Mouse (Mus musculus): ENCODE data around the gene Sh3bgrl. TPM values are rescaled to one million over a fixed set of nuclear protein-coding genes. Genes with fewer than 3 reads are reported as not detected.
A peak's percentile ranks its signal among the peaks of the same experiment; 100 is the strongest.
"Not testable (repeated sequence)": the region's sequence is repeated elsewhere in the genome, so short reads cannot be mapped to it uniquely, and the experiment has no call there.

Sh3bgrl gene
- 57.1 and 69.5 TPM in 2 replicates for polyA plus RNA-seq (2015; fragmentation: Nextera tagmentation; extraction: Ambion mirVana)

DNA sequence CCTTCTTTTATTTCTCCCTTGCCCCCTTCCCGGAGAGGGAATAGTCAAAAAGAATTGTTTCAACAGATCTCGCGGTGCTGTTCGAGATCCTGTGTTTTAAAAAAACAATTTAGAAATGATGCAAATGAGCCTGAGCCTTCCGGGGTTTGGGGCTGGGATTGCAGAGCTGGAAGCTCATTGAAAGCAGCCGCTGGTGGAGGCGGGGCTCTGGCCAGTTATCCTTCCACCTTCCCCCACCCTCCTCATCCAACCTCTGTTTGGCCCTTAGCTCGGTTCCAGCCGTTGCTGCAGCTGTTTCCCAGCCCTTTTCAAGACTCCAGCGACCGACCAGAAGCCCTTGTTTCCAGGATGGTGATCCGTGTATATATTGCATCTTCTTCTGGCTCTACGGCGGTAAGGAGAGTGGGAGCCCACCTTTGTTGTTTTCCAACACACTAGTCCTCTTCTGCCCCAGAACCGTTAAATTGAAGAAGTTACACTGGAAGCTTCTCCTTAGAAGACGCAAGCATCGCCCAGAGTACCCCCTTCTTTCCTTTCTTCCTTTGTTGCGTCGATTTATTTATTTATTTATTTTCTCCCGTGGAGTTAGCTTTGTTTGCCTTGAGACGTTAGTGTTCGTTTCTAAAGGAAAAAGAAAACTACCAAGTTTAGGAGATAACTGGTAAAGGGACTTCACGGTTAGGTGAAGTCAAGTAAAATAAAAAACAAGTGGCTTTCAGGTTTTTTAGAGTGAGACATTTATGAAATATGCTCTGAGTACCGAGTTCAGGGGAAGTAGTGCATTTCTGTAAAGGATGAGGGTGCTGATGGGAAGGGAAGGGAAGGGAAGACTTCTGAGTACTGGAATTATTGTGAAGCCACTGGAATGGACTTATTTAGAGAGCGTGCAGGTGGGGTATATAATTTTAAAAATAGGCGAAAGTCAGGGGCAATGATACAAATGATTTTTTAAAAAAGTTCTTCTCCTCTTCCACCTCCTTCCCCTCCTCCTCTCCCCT is at the start of gene Sh3bgrl:
TSS of gene Sh3bgrl (plus strand) at position 121 of the 998 bp plus-strand sequence.
- no peaks in the 10 kb centered on the region for H3K4me1 ChIP-seq (replicated peaks; ENCODE audit: insufficient read depth, low read length)
- H3K9me3 ChIP-seq (replicated peaks; ENCODE audit: low read length), result no peaks in the 10 kb centered on the region
- peak within 1 kb of the TSS; percentile 63 for H3K9ac ChIP-seq (ENCODE audit: low read depth, low read length)
- TF ChIP-seq CTCF (IDR thresholded peaks at IDR 0.05; ENCODE audit: low read depth), result no peak
- H3K36me3 ChIP-seq (ENCODE audit: insufficient read depth, low read length), result no peaks in the 10 kb centered on the region
- peak within 1 kb of the TSS; percentile 53 for H3K4me2 ChIP-seq (ENCODE audit: low read length)
- 24% methylated on average over 26 of the region's 26 CpGs for WGBS
- peak within 1 kb of the TSS; percentile 52 for H3K4me3 ChIP-seq (replicated peaks; ENCODE audit: low read depth, low read length)
- H3K27ac ChIP-seq, result peak within 1 kb of the TSS; percentile 72
- ATAC-seq (replicated peaks; ENCODE audit: low FRiP score, low read depth), result peak; percentile 98
- H3K27me3 ChIP-seq (ENCODE audit: insufficient read depth, low read length), result no peaks in the 10 kb centered on the region
- peak; percentile 93 for DNase-seq (ENCODE audit: low spot score)

DNA sequence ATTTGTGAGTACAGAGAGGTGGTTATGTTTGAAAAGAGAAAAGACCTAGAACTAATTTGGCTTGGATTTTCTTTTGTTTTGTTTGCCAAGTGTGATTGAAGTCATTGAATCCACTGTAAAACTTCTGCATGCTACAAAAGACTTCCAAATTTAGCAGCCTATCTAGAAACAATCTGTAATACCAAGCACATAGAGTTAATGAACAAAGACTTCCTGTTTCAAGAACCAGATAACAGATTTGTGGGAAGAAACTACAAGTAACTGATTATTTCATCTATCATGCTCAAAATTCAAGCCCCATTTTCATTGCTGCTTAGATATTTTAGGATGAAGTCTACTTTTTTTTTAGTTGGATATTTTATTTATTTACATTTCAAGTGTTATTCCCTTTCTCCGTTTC is 47.4 kb upstream of the Sh3bgrl start:
- Histone ChIP-seq H3K9ac (ENCODE audit: low read depth, low read length) (no peak overlapping the region), H3K4me2 (ENCODE audit: low read length) (no peak overlapping the region), H3K36me3 (ENCODE audit: insufficient read depth, low read length) (no peaks in the 10 kb centered on the region), H3K27ac (no peak overlapping the region), H3K27me3 (ENCODE audit: insufficient read depth, low read length) (no peaks in the 10 kb centered on the region), H3K4me3 (replicated peaks; ENCODE audit: low read depth, low read length) (no peak overlapping the region), H3K9me3 (replicated peaks; ENCODE audit: low read length) (no peaks in the 10 kb centered on the region), H3K4me1 (replicated peaks; ENCODE audit: insufficient read depth, low read length) (no peaks in the 10 kb centered on the region)
- TF ChIP-seq CTCF (IDR thresholded peaks at IDR 0.05; ENCODE audit: low read depth), result no peak
- WGBS, result 68% methylated on average over 1 of the region's 1 CpGs
- no peak for ATAC-seq (replicated peaks; ENCODE audit: low FRiP score, low read depth)
- DNase-seq (ENCODE audit: low spot score), result no peak

DNA sequence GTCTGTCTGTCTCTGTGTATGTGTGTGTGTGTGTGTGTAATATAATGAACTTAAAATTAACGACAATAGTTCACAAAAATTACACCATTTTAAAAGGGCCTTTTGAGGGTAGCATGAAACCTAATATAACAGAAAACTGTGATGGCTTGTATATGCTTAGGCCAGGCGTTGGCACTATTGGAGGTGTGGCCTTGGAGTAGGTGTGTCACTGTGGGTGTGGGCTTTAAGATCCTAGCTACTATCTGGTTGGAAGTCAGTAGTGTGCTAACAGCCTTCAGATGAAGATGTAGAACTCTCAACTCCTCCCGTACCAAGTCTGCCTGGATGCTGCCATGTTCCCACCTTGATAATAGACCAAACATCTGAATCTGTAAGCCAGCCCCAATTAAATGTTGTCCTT is 23.4 kb upstream of the Sh3bgrl start:
- DNase-seq (ENCODE audit: low spot score) (no peak), ATAC-seq (replicated peaks; ENCODE audit: low FRiP score, low read depth) (no peak)
- no peaks in the 10 kb centered on the region for H3K4me1 ChIP-seq (replicated peaks; ENCODE audit: insufficient read depth, low read length)
- H3K27ac ChIP-seq, result no peak overlapping the region
- no peak overlapping the region for H3K4me3 ChIP-seq (replicated peaks; ENCODE audit: low read depth, low read length)
- WGBS, result 70% methylated on average over 3 of the region's 3 CpGs
- no peak overlapping the region for H3K4me2 ChIP-seq (ENCODE audit: low read length)
- TF ChIP-seq CTCF (IDR thresholded peaks at IDR 0.05; ENCODE audit: low read depth), result no peak
- no peaks in the 10 kb centered on the region for H3K36me3 ChIP-seq (ENCODE audit: insufficient read depth, low read length)
- H3K9me3 ChIP-seq (replicated peaks; ENCODE audit: low read length), result no peaks in the 10 kb centered on the region
- H3K9ac ChIP-seq (ENCODE audit: low read depth, low read length), result no peak overlapping the region
- H3K27me3 ChIP-seq (ENCODE audit: insufficient read depth, low read length), result no peaks in the 10 kb centered on the region

DNA sequence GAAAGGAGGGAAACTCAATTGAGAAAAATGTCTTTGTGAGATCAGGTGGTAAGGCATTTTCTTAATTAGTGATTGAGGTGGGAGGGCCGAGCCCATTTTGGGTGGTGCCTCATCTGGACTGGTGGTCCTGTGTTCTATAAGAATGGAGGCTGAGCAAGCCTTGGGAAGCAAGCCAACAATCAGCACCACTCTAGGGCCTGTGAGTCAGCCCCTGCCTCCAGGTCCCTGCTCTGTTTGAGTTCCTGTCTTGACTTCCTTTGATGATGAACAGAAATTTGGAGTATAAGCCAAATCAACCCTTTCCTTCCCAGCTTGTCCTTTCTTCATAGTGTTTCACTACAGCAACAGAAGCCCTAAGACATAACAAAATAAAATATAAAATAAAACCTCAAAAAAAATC is 19.4 kb upstream of the Sh3bgrl start:
- no peaks in the 10 kb centered on the region for H3K36me3 ChIP-seq (ENCODE audit: insufficient read depth, low read length)
- no peaks in the 10 kb centered on the region for H3K4me1 ChIP-seq (replicated peaks; ENCODE audit: insufficient read depth, low read length)
- H3K4me3 ChIP-seq (replicated peaks; ENCODE audit: low read depth, low read length), result no peak overlapping the region
- H3K27me3 ChIP-seq (ENCODE audit: insufficient read depth, low read length), result no peaks in the 10 kb centered on the region
- DNase-seq (ENCODE audit: low spot score) (no peak), ATAC-seq (replicated peaks; ENCODE audit: low FRiP score, low read depth) (no peak)
- H3K27ac ChIP-seq, result no peak overlapping the region
- H3K9ac ChIP-seq (ENCODE audit: low read depth, low read length), result no peak overlapping the region
- H3K4me2 ChIP-seq (ENCODE audit: low read length), result no peak overlapping the region
- H3K9me3 ChIP-seq (replicated peaks; ENCODE audit: low read length), result no peaks in the 10 kb centered on the region
- WGBS, result 63% methylated on average over 1 of the region's 1 CpGs
- no peak for TF ChIP-seq CTCF (IDR thresholded peaks at IDR 0.05; ENCODE audit: low read depth)

DNA sequence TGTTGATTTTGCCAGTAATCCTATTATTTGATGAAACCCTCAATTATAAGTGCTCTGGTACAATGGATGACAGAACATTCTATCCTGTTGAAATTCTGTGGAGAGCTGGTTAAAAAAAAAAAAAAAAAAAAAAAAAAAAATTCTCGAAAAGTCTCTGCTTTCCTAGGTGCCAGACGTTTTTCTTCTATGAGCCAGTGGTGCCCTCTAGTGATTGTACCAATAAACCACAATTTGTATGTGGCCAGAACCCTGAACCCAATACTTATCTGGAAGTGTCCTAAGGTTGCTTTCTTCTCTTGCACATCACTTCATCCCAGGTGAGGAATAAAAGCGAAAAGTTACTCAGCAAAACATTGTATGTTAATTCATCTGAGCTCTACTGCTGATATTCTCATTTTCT is 18.8 kb upstream of the Sh3bgrl start:
- H3K27ac ChIP-seq, result no peak overlapping the region
- H3K36me3 ChIP-seq (ENCODE audit: insufficient read depth, low read length), result no peaks in the 10 kb centered on the region
- H3K4me2 ChIP-seq (ENCODE audit: low read length), result no peak overlapping the region
- ATAC-seq (replicated peaks; ENCODE audit: low FRiP score, low read depth) (no peak), DNase-seq (ENCODE audit: low spot score) (peak; percentile 55)
- peak; percentile 65 for TF ChIP-seq CTCF (IDR thresholded peaks at IDR 0.05; ENCODE audit: low read depth)
- H3K27me3 ChIP-seq (ENCODE audit: insufficient read depth, low read length), result no peaks in the 10 kb centered on the region
- H3K4me3 ChIP-seq (replicated peaks; ENCODE audit: low read depth, low read length), result no peak overlapping the region
- no peaks in the 10 kb centered on the region for H3K9me3 ChIP-seq (replicated peaks; ENCODE audit: low read length)
- 22% methylated on average over 3 of the region's 3 CpGs for WGBS
- no peak overlapping the region for H3K9ac ChIP-seq (ENCODE audit: low read depth, low read length)
- no peaks in the 10 kb centered on the region for H3K4me1 ChIP-seq (replicated peaks; ENCODE audit: insufficient read depth, low read length)

DNA sequence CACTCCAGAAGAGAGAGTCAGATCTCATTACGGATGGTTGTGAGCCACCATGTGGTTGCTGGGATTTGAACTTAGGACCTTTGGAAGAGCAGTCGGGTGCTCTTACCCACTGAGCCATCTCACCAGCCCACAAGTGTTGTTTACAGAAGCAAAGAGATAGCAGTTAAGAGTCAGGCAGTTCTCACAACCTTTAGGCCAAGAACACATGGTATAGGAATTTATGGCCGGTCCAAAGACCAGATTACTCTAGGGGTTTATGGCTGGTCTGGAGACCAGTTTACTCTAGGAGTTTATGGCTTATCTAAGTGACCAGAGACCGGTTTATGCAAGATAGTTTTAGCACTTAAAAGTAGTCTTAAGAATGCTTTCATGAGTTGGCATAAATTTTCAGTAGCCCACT is 15.8 kb upstream of the Sh3bgrl start:
- not testable (repeated sequence) for H3K4me1 ChIP-seq (replicated peaks; ENCODE audit: insufficient read depth, low read length); H3K36me3 ChIP-seq (ENCODE audit: insufficient read depth, low read length); H3K4me3 ChIP-seq (replicated peaks; ENCODE audit: low read depth, low read length); H3K27ac ChIP-seq; DNase-seq (ENCODE audit: low spot score); ATAC-seq (replicated peaks; ENCODE audit: low FRiP score, low read depth); H3K9me3 ChIP-seq (replicated peaks; ENCODE audit: low read length); H3K27me3 ChIP-seq (ENCODE audit: insufficient read depth, low read length); H3K9ac ChIP-seq (ENCODE audit: low read depth, low read length); H3K4me2 ChIP-seq (ENCODE audit: low read length)
- WGBS, result 61% methylated on average over 3 of the region's 4 CpGs

Measured in kidney, postnatal 0 days (tissue).